Mouse (Mus musculus): Measurements from ENCODE around the gene Aes.

DNA sequence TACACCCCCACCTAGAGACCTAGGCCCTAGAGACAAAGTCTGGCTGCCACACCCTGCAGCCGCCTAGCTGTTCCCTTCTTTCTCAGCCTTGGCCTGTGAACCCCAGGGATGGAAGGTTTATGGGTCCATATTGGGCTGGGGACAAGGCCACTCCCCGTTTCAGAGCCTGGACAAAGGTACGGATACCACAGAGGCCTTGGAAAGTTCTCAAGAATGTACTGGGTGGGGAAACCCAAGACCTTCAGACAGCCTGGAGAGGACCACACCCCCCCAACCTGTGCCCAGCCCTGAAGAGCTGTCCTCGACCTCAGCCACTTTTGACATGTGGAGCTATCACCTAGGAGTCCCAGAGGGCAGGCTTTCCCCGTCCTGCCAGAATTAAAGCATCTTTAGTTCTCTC, 10.3 kb upstream of the Aes start:
- TF ChIP-seq CTCF (IDR thresholded peaks at IDR 0.05; ENCODE audit: low read depth, low read length) (no peak), POLR2A (IDR thresholded peaks at IDR 0.05; ENCODE audit: borderline replicate concordance, low read depth, low read length) (no peak)

Data from bone marrow macrophage, adult 2 months (primary cell).